Mouse (Mus musculus): Measurements from ENCODE around the gene Zfp280d.
A peak's percentile ranks its signal among the peaks of the same experiment; 100 is the strongest.

Zfp280d gene

GRCm38 (mm10) chr9:72274677-72275076, at the start of gene Zfp280d:
Gene Zfp280d, plus strand, starts transcription at chr9:72274860.
- peak; percentile 91 for DNase-seq (ENCODE audit: low read depth, low spot score)

- no peak for DNase-seq (ENCODE audit: low read depth, low spot score)
These were observed 48.1 kb upstream of the Zfp280d start for GRCm38 (mm10) chr9:72226536-72226935.

GRCm38 (mm10) chr9:72252656-72253055, 22.0 kb upstream of the Zfp280d start:
- DNase-seq (ENCODE audit: low read depth, low spot score), result no peak

- no peak for DNase-seq (ENCODE audit: low read depth, low spot score)
These were observed 19.4 kb upstream of the Zfp280d start for GRCm38 (mm10) chr9:72255227-72255626.

- DNase-seq (ENCODE audit: low read depth, low spot score), result no peak
These were observed 18.0 kb upstream of the Zfp280d start for GRCm38 (mm10) chr9:72256646-72257045.

GRCm38 (mm10) chr9:72260337-72260736, 14.3 kb upstream of the Zfp280d start:
- DNase-seq (ENCODE audit: low read depth, low spot score), result peak; percentile 27

- DNase-seq (ENCODE audit: low read depth, low spot score), result no peak
These were observed 9.8 kb upstream of the Zfp280d start for GRCm38 (mm10) chr9:72264859-72265258.

- DNase-seq (ENCODE audit: low read depth, low spot score), result no peak
These were observed 4.5 kb upstream of the Zfp280d start for GRCm38 (mm10) chr9:72270146-72270545.

GRCm38 (mm10) chr9:72273646-72274410, 832 bp upstream of the Zfp280d start:
- no peak for DNase-seq (ENCODE audit: low read depth, low spot score)

GRCm38 (mm10) chr9:72275101-72275978, 680 bp downstream of the Zfp280d start:
- peak; percentile 54 for DNase-seq (ENCODE audit: low read depth, low spot score)

- DNase-seq (ENCODE audit: low read depth, low spot score), result peak; percentile 14
These were observed 1.4 kb downstream of the Zfp280d start for GRCm38 (mm10) chr9:72275979-72276500.

GRCm38 (mm10) chr9:72276941-72277340, 2.3 kb downstream of the Zfp280d start:
- DNase-seq (ENCODE audit: low read depth, low spot score), result no peak

GRCm38 (mm10) chr9:72279943-72280342, 5.3 kb downstream of the Zfp280d start:
- no peak for DNase-seq (ENCODE audit: low read depth, low spot score)

- DNase-seq (ENCODE audit: low read depth, low spot score), result no peak
These were observed 13.0 kb downstream of the Zfp280d start for GRCm38 (mm10) chr9:72287696-72288095.

GRCm38 (mm10) chr9:72288210-72288609, 13.6 kb downstream of the Zfp280d start:
- DNase-seq (ENCODE audit: low read depth, low spot score), result no peak

GRCm38 (mm10) chr9:72289094-72289493, 14.4 kb downstream of the Zfp280d start:
- DNase-seq (ENCODE audit: low read depth, low spot score), result no peak

- DNase-seq (ENCODE audit: low read depth, low spot score), result no peak
These were observed 19.4 kb downstream of the Zfp280d start for GRCm38 (mm10) chr9:72294076-72294475.

GRCm38 (mm10) chr9:72309765-72310164, 35.1 kb downstream of the Zfp280d start:
- DNase-seq (ENCODE audit: low read depth, low spot score), result no peak

GRCm38 (mm10) chr9:72333221-72333620, 58.6 kb downstream of the Zfp280d start:
- peak; percentile 56 for DNase-seq (ENCODE audit: low read depth, low spot score)

GRCm38 (mm10) chr9:72336069-72336468, 61.4 kb downstream of the Zfp280d start:
- no peak for DNase-seq (ENCODE audit: low read depth, low spot score)

GRCm38 (mm10) chr9:72339119-72339518, 64.5 kb downstream of the Zfp280d start:
- no peak for DNase-seq (ENCODE audit: low read depth, low spot score)

- peak; percentile 28 for DNase-seq (ENCODE audit: low read depth, low spot score)
These were observed 69.2 kb downstream of the Zfp280d start for GRCm38 (mm10) chr9:72343844-72344243.

All from forelimb bud, embryonic 11.5 days (tissue).